Mouse (Mus musculus) E14TG2a.4 (cell line): ENCODE measurements around the gene Aff1.

Source experiments
- CTCF ChIP-seq: conservative IDR thresholded peaks from 2 replicates; pipeline ENCODE4 v1.5.1; 2014; ENCODE audit warnings: low read length
- NANOG ChIP-seq: IDR thresholded peaks from 2 replicates; pipeline ENCODE4 v1.6.1; 2014; ENCODE audit warnings: borderline replicate concordance, low read length, mixed read lengths
- POU5F1 ChIP-seq: IDR thresholded peaks from 2 replicates; pipeline ENCODE4 v1.6.1; 2014; ENCODE audit warnings: low read length, borderline replicate concordance

GRCm38 (mm10) chr5:103799438-103799837 lies 107.3 kb downstream of the Aff1 start:
- TF ChIP-seq CTCF, result no peak
- no peak for TF ChIP-seq POU5F1
- TF ChIP-seq NANOG, result no peak
